Mouse (Mus musculus): ENCODE measurements around the gene Zcchc7. TPM values are rescaled to one million over a fixed set of nuclear protein-coding genes. Genes with fewer than 3 reads are reported as not detected.

The Zcchc7 gene
- polyA plus RNA-seq, 1 experiment from 2014 or later, result 36.1 TPM

DNA sequence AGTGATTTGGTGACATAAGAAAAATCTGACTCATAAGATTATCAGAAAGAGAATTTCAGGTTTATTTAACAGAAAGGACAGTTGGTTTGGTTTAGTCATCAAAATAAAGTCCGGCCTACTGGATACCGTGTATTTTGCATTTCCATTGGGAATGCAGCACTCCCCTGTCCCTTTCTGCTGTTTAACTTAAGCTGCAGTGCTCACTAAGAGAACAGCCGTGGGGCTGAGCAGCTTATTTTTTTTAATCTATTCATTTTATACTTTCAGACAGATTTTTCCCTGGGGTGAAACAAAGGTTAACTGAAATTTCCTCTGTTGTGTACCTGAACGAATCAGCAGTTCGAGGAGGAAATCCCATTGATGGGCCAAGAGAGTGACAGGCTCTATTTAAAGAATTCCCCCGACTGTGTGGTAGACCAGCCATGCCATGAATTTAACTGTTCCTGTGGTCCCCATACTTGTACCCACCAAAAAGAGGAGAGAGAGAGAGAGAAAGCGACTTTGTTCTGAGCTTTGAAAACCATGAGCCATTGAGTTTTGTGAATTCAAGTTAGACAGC lies 124.5 kb downstream of the Zcchc7 start:
- WGBS, result 14% methylated on average over 7 of the region's 7 CpGs
- no peak for ATAC-seq

DNA sequence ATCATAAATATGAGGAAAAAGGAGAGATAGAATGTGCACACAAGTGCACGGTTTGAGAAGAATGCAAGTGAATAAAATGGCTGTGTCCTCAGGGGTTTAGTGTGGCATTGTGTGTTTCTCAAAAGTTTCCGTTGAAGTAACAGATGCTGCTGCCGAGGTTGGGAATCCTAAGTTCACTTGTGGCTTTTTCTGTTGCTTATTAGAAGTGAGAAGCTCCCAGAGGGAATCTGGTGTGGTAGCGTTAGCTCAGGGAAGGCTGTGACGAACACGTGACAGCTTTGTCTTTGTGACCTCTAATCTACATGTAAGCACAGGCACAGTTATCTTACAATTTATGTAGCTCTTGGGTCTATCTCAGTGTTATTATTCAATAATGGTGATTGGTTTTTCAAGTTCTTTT lies 130.5 kb downstream of the Zcchc7 start:
- WGBS, result 60% methylated on average over 6 of the region's 6 CpGs
- Histone ChIP-seq H3K4me3 (ENCODE audit: low read length) (no peak overlapping the region), H3K27me3 (replicated peaks; ENCODE audit: control insufficient read depth, insufficient read depth, low read length) (no peaks in the 10 kb centered on the region), H3K4me2 (ENCODE audit: low read length) (no peak overlapping the region), H3K9ac (ENCODE audit: low read depth, low read length) (no peak overlapping the region), H3K27ac (ENCODE audit: low read depth, low read length) (no peak overlapping the region), H3K9me3 (ENCODE audit: control insufficient read depth, low read length) (no peaks in the 10 kb centered on the region), H3K36me3 (ENCODE audit: control insufficient read depth, insufficient read depth, low read length) (no peaks in the 10 kb centered on the region), H3K4me1 (ENCODE audit: control insufficient read depth, insufficient read depth, low read depth, low read length) (no peaks in the 10 kb centered on the region)
- ATAC-seq, result no peak

More for the DNA sequence above, 124.5 kb downstream of the Zcchc7 start:
- Histone ChIP-seq H3K27me3 (replicated peaks; ENCODE audit: control insufficient read depth, insufficient read depth, low read length) (no peaks in the 10 kb centered on the region), H3K27ac (ENCODE audit: low read depth, low read length) (no peak overlapping the region), H3K9ac (ENCODE audit: low read depth, low read length) (no peak overlapping the region), H3K4me1 (ENCODE audit: control insufficient read depth, insufficient read depth, low read depth, low read length) (no peaks in the 10 kb centered on the region; the same call in 1 of the 2 replicates), H3K4me2 (ENCODE audit: low read length) (no peak overlapping the region), H3K9me3 (ENCODE audit: control insufficient read depth, low read length) (no peaks in the 10 kb centered on the region), H3K4me3 (ENCODE audit: low read length) (no peak overlapping the region), H3K36me3 (ENCODE audit: control insufficient read depth, insufficient read depth, low read length) (no peaks in the 10 kb centered on the region)

DNA sequence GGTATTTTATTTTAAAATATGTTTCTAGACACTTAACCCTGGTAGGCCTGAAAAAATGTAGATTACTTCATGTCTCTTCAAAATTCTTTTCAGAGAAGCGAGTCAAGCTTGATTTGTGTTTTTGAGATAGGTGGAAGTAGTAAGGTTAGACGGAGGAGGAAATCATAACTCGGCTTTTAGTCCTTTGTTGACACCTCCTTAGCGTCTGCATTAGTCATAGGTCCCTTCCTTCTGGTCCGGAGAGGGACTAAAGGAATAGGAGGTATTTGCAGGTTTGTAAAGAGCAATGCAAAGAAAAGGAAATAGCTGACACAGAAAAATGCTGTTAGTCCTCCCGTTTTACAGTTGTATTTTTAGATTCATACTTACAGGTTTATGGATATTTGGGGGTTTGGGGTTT lies 135.7 kb downstream of the Zcchc7 start:
- H3K27ac ChIP-seq (ENCODE audit: low read depth, low read length), result no peak overlapping the region
- no peak for ATAC-seq
- H3K4me3 ChIP-seq (ENCODE audit: low read length), result no peak overlapping the region
- no peaks in the 10 kb centered on the region for H3K9me3 ChIP-seq (ENCODE audit: control insufficient read depth, low read length)
- 83% methylated on average over 6 of the region's 6 CpGs for WGBS
- no peak overlapping the region for H3K4me2 ChIP-seq (ENCODE audit: low read length)
- H3K36me3 ChIP-seq (ENCODE audit: control insufficient read depth, insufficient read depth, low read length), result no peaks in the 10 kb centered on the region
- no peak overlapping the region for H3K9ac ChIP-seq (ENCODE audit: low read depth, low read length)
- no peaks in the 10 kb centered on the region for H3K27me3 ChIP-seq (replicated peaks; ENCODE audit: control insufficient read depth, insufficient read depth, low read length)
- H3K4me1 ChIP-seq (ENCODE audit: control insufficient read depth, insufficient read depth, low read depth, low read length), result no peaks in the 10 kb centered on the region

DNA sequence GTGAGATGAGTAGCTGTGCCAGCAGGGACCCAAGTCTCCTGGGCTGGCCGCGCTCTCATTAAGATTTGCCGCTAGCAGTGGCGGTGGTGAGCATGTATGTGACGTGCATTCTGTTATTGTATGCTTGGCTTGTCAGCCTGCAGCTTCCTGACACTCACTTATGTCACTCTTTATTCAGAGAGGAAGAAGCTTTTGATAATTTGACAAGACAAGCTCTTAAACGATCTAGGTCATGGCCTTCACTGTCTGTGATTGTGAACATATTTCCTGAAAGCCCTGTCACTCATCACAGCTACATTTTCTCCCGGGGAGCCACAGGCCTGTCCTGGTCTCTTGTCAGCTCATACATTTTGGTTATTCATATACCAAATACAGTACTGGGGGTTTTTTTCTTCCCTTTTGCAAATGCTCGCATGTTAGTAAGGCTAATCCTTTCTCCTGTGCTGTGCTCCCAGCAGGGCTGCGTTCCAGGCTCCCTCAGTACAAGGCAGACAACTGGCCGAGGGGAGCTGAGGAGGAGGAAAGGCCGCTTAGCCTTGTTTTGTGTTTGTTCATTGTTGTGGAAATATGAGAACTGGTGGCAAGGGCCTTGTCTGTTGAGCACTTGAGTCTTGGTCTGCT lies 150.1 kb downstream of the Zcchc7 start:
- Histone ChIP-seq H3K9ac (ENCODE audit: low read depth, low read length) (no peak overlapping the region), H3K4me1 (ENCODE audit: control insufficient read depth, insufficient read depth, low read depth, low read length) (peaks cover 8% of the 10 kb centered on the region), H3K9me3 (ENCODE audit: control insufficient read depth, low read length) (no peaks in the 10 kb centered on the region), H3K27ac (ENCODE audit: low read depth, low read length) (peak overlapping the region; percentile 2; the same call in 1 of the 2 replicates), H3K4me3 (ENCODE audit: low read length) (no peak overlapping the region), H3K4me2 (ENCODE audit: low read length) (peak overlapping the region; percentile 4; the same call in 1 of the 2 replicates), H3K36me3 (ENCODE audit: control insufficient read depth, insufficient read depth, low read length) (no peaks in the 10 kb centered on the region), H3K27me3 (replicated peaks; ENCODE audit: control insufficient read depth, insufficient read depth, low read length) (no peaks in the 10 kb centered on the region)
- WGBS, result 8% methylated on average over 11 of the region's 11 CpGs
- ATAC-seq, result peak; percentile 73

DNA sequence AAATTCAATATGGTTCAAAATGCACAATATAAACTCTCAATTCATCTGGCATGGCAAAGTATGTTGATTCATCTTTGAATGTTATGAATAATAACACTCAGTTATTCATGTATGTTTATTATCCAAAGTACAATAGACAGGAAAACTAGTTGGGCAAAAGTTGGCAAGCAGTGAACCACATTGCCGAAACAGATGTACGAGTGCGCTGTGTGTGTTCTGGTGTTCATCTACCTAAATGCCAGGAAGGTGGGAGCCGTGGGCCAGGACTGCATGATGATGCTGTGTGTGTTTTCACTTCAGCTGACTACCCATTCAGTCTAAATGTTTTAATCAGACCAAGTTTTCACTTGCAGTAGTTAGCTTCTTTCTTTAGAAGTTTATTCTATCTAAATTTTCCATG lies 150.7 kb downstream of the Zcchc7 start:
- no peaks in the 10 kb centered on the region for H3K27me3 ChIP-seq (replicated peaks; ENCODE audit: control insufficient read depth, insufficient read depth, low read length)
- no peak overlapping the region for H3K4me3 ChIP-seq (ENCODE audit: low read length)
- H3K36me3 ChIP-seq (ENCODE audit: control insufficient read depth, insufficient read depth, low read length), result no peaks in the 10 kb centered on the region
- WGBS, result 51% methylated on average over 4 of the region's 4 CpGs
- ATAC-seq, result no peak
- H3K4me2 ChIP-seq (ENCODE audit: low read length), result no peak overlapping the region
- H3K9me3 ChIP-seq (ENCODE audit: control insufficient read depth, low read length), result no peaks in the 10 kb centered on the region
- H3K27ac ChIP-seq (ENCODE audit: low read depth, low read length), result no peak overlapping the region
- peaks cover 8% of the 10 kb centered on the region for H3K4me1 ChIP-seq (ENCODE audit: control insufficient read depth, insufficient read depth, low read depth, low read length)
- no peak overlapping the region for H3K9ac ChIP-seq (ENCODE audit: low read depth, low read length)

DNA sequence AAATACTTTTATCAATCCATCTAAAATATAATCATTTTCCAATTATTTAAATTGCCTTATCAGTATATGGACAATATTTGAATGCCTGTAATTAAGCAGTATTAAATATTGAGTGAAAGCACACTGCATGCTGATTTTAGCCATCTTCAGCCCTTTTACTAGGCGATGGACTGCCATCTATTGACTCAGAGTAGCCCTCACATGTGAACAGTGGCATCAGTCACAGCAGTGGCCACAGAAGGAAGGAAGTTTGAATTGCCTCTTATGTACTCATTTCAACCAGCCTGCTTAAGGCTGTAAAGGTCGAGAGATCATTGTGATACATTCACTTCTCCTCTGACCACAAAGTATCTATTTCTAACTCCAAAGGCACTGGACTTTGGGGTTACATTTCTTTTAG lies 154.4 kb downstream of the Zcchc7 start:
- ATAC-seq, result no peak

DNA sequence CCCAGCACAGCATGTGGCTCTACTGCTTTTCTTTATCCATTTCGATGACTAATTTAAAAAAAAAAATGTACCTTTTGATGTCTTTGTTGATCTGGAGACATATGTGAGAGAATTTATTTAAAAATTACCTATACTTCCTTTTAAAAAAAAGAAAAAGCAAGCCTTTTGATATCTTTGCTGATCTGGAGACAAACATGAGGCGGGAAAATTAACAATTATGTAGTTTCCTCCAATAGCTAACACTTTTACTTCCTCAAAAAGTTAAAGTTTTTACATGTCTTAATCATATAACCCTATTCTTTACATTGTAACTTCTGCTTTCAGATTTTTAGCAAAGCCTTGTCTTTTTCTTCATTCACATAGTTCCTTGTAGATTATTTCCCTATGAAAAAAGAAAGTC lies 155.2 kb downstream of the Zcchc7 start:
- Histone ChIP-seq H3K4me2 (ENCODE audit: low read length) (no peak overlapping the region), H3K9me3 (ENCODE audit: control insufficient read depth, low read length) (no peaks in the 10 kb centered on the region), H3K36me3 (ENCODE audit: control insufficient read depth, insufficient read depth, low read length) (no peaks in the 10 kb centered on the region), H3K4me3 (ENCODE audit: low read length) (no peak overlapping the region), H3K27ac (ENCODE audit: low read depth, low read length) (no peak overlapping the region), H3K9ac (ENCODE audit: low read depth, low read length) (no peak overlapping the region), H3K27me3 (replicated peaks; ENCODE audit: control insufficient read depth, insufficient read depth, low read length) (no peaks in the 10 kb centered on the region), H3K4me1 (ENCODE audit: control insufficient read depth, insufficient read depth, low read depth, low read length) (peaks cover 2% of the 10 kb centered on the region; the same call in 1 of the 2 replicates)
- no peak for ATAC-seq
- WGBS, result 64% methylated on average over 2 of the region's 2 CpGs

More for the DNA sequence above, 154.4 kb downstream of the Zcchc7 start:
- no peak overlapping the region for H3K27ac ChIP-seq (ENCODE audit: low read depth, low read length)
- no peak overlapping the region for H3K9ac ChIP-seq (ENCODE audit: low read depth, low read length)
- H3K9me3 ChIP-seq (ENCODE audit: control insufficient read depth, low read length), result no peaks in the 10 kb centered on the region
- H3K27me3 ChIP-seq (replicated peaks; ENCODE audit: control insufficient read depth, insufficient read depth, low read length), result no peaks in the 10 kb centered on the region
- no peak overlapping the region for H3K4me3 ChIP-seq (ENCODE audit: low read length)
- H3K4me1 ChIP-seq (ENCODE audit: control insufficient read depth, insufficient read depth, low read depth, low read length), result peaks cover 8% of the 10 kb centered on the region
- H3K36me3 ChIP-seq (ENCODE audit: control insufficient read depth, insufficient read depth, low read length), result no peaks in the 10 kb centered on the region
- 38% methylated on average over 2 of the region's 2 CpGs for WGBS
- no peak overlapping the region for H3K4me2 ChIP-seq (ENCODE audit: low read length)

DNA sequence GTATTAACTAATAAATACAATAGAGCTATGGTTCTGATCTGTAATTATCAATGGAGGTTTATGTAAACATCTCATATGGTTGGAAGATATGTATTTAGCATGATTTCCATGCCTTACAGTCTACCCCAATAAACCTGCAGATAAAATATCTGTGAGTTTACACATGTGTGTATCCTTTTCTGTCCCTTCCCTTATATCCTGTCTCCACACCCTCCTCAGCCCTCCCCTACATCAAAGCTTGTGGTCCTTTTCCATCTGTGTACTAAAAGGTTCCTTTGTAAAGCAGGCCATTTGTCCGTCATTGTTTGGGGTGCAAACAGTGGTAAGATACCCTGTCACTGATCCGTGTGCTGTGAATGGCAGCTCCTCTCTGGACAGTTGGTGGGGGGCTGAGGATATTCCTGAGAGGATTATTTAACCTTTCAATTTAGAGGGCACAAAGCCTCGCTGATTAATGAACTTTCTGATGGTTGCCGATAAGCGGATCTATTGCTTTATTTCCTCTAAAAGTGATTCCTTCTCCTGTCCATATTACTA lies 161.7 kb downstream of the Zcchc7 start:
- H3K27ac ChIP-seq (ENCODE audit: low read depth, low read length), result no peak overlapping the region
- 38% methylated on average over 5 of the region's 5 CpGs for WGBS
- no peak for ATAC-seq
- no peaks in the 10 kb centered on the region for H3K36me3 ChIP-seq (ENCODE audit: control insufficient read depth, insufficient read depth, low read length)
- peaks cover 2% of the 10 kb centered on the region; the same call in 1 of the 2 replicates for H3K4me1 ChIP-seq (ENCODE audit: control insufficient read depth, insufficient read depth, low read depth, low read length)
- no peak overlapping the region for H3K9ac ChIP-seq (ENCODE audit: low read depth, low read length)
- H3K4me2 ChIP-seq (ENCODE audit: low read length), result no peak overlapping the region
- no peaks in the 10 kb centered on the region for H3K9me3 ChIP-seq (ENCODE audit: control insufficient read depth, low read length)
- H3K27me3 ChIP-seq (replicated peaks; ENCODE audit: control insufficient read depth, insufficient read depth, low read length), result no peaks in the 10 kb centered on the region
- H3K4me3 ChIP-seq (ENCODE audit: low read length), result no peak overlapping the region

DNA sequence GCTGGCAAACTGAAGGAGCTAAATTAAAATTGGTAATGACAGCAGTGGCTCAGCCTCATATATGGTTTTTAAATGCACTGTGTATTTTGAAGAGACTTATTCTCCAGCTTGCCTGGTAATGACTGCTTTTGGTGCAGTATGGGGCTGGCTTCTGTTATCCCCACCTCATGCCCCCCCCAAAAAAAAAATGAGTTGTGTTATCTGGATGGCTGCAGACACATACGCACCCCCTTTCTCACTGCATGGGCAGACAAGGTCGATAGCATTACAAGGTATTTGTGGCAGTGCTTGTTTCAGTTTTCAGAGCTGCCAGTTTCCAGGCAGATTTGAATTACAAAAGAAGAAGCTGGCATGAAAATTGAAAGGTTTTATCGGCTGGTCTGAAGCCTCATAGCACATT lies 162.2 kb downstream of the Zcchc7 start:
- no peaks in the 10 kb centered on the region for H3K36me3 ChIP-seq (ENCODE audit: control insufficient read depth, insufficient read depth, low read length)
- H3K9ac ChIP-seq (ENCODE audit: low read depth, low read length), result no peak overlapping the region
- H3K9me3 ChIP-seq (ENCODE audit: control insufficient read depth, low read length), result no peaks in the 10 kb centered on the region
- 19% methylated on average over 3 of the region's 3 CpGs for WGBS
- no peaks in the 10 kb centered on the region for H3K27me3 ChIP-seq (replicated peaks; ENCODE audit: control insufficient read depth, insufficient read depth, low read length)
- no peak for ATAC-seq
- no peak overlapping the region for H3K4me3 ChIP-seq (ENCODE audit: low read length)
- H3K27ac ChIP-seq (ENCODE audit: low read depth, low read length), result no peak overlapping the region
- H3K4me2 ChIP-seq (ENCODE audit: low read length), result no peak overlapping the region
- peaks cover 2% of the 10 kb centered on the region; the same call in 1 of the 2 replicates for H3K4me1 ChIP-seq (ENCODE audit: control insufficient read depth, insufficient read depth, low read depth, low read length)
